Mouse (Mus musculus) liver, adult (tissue): ENCODE data around the gene Dnajc3.

Experiments
- GATA4 ChIP-seq: IDR thresholded peaks from 2 replicates; pipeline ENCODE4 v1.6.1; 2014; ENCODE audit warnings: mild to moderate bottlenecking, low read length; ENCODE audit not compliant: insufficient replicate concordance

Dnajc3 gene

GRCm38 (mm10) chr14:118937533-118938492 lies at the start of gene Dnajc3:
Dnajc3 (plus strand) TSS chr14:118937976.
- TF ChIP-seq GATA4, result peak; percentile 58; the same call in 1 of the 2 replicates

DNA sequence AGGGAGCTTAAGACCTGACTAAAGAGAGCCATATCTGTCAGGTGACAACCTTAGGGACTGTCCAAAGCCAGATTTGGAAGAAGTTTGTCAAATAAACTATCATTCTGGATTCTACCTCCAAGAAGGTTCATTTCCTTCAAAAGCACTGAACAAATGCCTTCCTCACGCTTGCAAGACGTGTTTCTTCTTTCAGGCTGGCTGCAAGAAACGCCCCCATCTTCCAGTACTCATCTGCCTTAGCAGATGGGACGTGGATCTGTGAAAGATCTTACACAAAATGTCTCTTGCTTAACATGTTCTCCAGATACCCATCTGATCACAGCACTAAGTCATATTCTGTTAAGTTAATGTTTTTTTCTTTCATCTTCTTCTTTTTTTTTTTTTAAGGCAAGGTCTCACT lies 47.7 kb upstream of the Dnajc3 start:
- TF ChIP-seq GATA4, result no peak

GRCm38 (mm10) chr14:118895228-118895627 lies 42.5 kb upstream of the Dnajc3 start:
- TF ChIP-seq GATA4, result no peak

DNA sequence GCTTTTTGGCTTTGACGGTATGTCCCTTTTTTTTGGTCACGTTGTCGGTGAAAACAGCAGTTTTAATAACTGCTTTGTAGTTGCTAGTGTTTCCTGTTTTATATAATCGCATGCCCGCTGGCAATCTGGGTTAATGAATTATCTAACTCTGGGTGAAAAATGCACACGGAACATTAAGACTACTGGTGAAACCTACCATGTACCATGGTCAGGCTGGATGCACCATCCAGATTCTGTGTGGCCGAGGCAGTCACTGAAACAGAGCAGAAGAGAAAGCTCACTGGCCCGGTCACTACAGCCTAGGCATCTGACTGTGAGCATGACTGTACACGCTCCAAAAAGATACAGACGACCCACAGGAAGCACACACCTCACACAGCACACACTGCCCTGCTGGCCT lies 42.1 kb upstream of the Dnajc3 start:
- no peak for TF ChIP-seq GATA4

GRCm38 (mm10) chr14:118899940-118900339 lies 37.8 kb upstream of the Dnajc3 start:
- no peak for TF ChIP-seq GATA4

- TF ChIP-seq GATA4, result no peak
Measured at GRCm38 (mm10) chr14:118900911-118901310, 36.9 kb upstream of the Dnajc3 start.

GRCm38 (mm10) chr14:118903397-118903796 lies 34.4 kb upstream of the Dnajc3 start:
- TF ChIP-seq GATA4, result no peak

- no peak for TF ChIP-seq GATA4
Measured at GRCm38 (mm10) chr14:118903867-118904562, 33.8 kb upstream of the Dnajc3 start.

GRCm38 (mm10) chr14:118907592-118907991 lies 30.2 kb upstream of the Dnajc3 start:
- no peak for TF ChIP-seq GATA4

DNA sequence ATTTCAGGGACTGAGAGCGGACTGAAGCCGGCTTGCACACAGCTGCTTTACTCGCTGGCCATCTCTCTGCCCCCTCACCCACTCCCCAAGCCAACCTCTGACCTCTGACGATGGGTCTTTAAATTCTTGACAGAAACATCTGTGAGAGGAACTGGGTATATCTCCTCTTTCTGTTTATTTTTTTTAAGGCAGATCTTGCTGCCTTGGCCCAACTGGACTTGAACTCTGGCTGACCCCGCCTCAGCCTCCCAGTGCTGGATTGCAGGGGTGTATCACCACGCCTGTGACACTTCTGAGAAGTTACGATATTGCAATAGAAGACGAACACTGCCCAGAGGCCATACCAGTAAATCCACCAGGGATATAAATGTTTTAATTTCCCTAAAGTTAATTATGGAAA lies 27.9 kb upstream of the Dnajc3 start:
- TF ChIP-seq GATA4, result no peak

DNA sequence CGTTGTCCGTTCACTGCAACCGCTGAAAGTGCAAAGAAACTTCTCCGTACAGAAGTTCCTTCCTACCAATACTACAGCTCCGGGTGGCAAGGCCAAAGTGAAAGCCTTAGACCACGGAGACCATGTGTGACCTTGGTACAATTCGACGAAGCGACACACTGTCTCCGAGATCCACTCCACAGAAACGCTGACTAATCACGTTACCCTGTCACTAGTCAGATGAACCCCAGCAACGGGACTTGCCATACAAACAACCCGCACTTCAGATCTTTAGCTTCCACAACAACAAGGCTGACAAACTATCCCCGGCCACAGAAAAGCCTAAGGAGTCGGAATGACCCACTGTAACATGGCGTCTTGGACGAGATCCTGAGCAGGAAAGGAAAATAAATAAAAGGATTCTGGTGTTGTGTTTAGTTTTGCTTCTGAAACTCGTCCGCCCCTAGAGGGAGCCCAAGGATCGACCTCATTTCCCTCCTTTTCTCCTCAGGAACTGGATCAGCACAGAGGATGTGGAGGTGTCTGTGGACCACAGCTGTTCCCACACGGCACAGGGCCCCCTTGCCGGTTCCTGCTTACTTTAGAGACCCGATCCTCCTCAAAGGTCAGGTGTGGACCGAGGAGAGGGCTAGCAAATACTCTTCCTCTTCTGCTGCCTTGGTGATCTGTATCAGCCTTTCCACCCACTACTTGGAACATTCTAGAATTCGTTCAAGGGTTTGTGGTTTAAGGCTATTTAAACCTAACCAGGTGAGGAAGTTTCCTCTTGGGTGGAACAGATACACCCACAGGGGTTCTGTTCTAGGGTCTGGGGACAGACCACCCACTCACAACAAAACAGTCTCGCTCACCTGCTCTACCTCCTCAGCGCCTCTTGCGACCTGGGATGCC lies 27.2 kb upstream of the Dnajc3 start:
- no peak for TF ChIP-seq GATA4

DNA sequence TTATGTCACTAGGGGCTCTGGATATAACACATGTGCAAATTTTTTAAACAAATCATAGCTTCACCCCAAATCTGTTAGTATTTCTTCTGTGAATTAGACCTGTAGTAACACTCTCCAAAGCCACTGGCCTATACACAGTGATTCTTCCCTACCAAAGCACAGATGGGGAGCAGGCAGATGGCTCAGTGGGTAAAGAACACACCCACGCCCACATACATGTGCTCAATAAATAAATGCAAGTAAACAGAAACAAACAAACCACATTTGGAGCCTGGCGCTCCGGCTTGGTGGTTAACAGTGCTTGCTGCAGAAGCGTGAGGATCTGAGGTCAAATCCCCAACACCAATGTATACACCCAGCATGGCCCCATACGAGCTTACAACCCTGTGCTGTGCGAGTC lies 26.3 kb upstream of the Dnajc3 start:
- TF ChIP-seq GATA4, result no peak

DNA sequence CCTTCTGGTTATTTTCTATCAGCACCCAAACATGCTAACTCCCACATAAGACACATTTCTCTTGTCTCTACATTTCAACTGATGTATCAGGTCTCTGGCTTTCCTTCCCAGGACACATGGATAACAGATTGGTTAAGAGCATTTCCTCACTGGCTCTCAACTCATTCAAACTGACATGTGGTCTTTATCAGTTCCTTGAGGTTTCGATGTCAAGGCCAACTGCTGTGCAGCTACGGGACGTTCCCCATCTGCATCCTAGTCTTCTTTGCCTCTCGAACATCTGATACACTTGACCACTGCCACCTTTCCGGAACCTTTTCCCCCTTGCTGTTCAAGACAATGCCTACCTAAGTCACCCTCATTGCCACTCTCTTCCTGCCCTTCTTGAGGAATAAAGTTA lies 24.1 kb upstream of the Dnajc3 start:
- TF ChIP-seq GATA4, result no peak

GRCm38 (mm10) chr14:118919025-118919424 lies 18.8 kb upstream of the Dnajc3 start:
- no peak for TF ChIP-seq GATA4

GRCm38 (mm10) chr14:118920654-118921053 lies 17.1 kb upstream of the Dnajc3 start:
- no peak for TF ChIP-seq GATA4

DNA sequence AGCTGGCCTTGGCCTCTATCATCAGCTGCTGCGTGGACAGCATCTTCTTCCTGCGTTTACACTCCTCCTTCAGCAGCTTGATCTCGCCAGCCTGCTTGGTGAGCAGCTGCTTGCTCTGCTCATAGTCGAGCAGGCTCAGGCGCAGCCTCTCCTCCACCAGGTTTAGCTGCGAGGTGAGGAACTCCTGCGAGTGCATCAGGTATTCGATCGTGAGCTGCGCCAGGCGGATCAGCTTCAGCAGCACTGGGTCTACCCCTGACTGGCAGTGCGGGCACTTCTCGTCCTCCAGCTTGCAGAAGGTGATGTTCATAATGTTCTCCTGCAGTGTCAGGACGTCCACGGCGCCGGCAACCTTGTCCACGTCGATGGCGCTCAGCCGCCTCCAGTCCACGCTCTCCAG lies 15.5 kb upstream of the Dnajc3 start:
- TF ChIP-seq GATA4, result no peak

DNA sequence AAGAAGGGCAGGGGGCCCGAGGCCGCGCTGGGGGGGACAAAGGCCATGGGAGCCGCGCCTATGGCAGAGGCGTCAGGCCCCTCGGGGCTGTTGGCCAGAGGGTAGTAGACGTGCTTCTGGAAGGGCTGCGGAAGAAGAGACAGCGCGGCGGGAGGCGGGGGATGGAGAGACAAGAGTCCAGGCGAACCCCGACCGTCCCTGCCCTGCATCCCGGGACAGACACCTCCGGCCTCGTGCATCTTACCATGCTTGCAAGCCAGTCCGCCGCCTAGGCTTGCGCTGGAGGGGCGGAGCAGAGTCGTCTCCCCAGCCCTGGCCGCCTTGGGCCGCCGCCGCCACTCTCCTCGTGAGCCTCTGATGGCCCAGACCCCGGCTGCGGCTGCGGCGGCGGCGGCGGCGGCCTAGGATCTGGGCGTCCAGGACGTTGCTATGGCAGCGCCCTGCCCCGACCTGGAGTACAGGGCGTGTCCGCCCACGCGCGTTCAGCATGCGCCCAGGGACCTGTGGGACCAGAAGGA lies 15.1 kb upstream of the Dnajc3 start:
- no peak for TF ChIP-seq GATA4
